Mouse (Mus musculus): ENCODE data around the gene Cdhr5. TPM values are rescaled to one million over a fixed set of nuclear protein-coding genes. Genes with fewer than 3 reads are reported as not detected.

Gene Cdhr5
- polyA plus RNA-seq, 1 experiment = 1,345 TPM

DNA sequence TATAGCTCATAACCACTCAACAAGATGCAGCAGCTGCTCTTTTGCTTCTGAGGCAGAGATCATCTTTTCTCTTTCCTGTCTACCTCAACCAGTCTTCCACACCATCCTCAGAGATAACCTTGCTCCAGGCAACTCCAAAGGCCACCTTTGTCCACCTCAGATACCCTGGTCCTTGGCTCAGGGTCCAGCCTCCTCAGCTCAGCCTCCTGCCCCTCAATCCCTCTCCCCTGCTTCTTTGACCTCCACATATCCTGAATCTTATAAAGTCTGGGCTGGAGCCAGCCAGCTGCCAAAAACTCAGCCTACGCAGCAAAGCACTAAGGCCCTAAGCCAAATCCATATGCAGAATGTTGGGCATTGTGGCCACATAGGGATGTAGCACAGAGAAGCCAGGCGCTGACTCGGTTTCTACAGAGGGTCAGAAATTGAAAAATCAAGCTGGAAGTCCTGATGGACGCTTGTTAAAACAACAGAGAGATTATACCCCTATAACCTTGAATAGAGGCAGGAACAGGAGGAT lies 53.8 kb downstream of the Cdhr5 start:
- WGBS = 91% methylated on average over 4 of the region's 4 CpGs
- Histone ChIP-seq H3K27me3 (ENCODE audit: control insufficient read depth, insufficient read depth, low read length) (no peaks in the 10 kb centered on the region), H3K4me3 (ENCODE audit: low read depth, low read length) (no peak overlapping the region), H3K36me3 (ENCODE audit: control insufficient read depth, insufficient read depth, low read length) (peaks cover 17% of the 10 kb centered on the region), H3K4me1 (ENCODE audit: control insufficient read depth, insufficient read depth, insufficient read length, low read length) (peaks cover 26% of the 10 kb centered on the region), H3K27ac (ENCODE audit: insufficient read depth, low read depth, low read length) (no peak overlapping the region)
- TF ChIP-seq CTCF (IDR thresholded peaks at IDR 0.05; ENCODE audit: extremely low read depth, insufficient read length, insufficient replicate concordance, low read depth, low read length) (no peak), POLR2A (IDR thresholded peaks at IDR 0.05; ENCODE audit: low read depth, low read length) (no peak)

DNA sequence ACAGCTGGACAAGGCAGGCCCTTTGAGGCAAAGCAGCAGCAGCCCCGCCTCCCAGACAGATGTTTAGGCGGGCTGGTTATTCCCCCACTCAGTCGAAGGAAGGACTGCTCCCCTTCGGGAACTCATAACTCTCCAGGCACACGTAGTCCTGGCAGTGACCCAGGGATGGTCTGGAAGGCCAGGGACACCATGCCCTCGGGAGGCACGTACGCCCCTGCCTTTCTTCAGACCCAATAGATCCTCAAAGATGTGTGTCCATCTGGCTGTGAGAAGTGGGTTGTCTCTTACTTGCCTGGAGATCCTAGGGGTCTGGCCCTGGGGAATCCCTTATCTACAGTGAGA lies 54.5 kb downstream of the Cdhr5 start:
- peaks cover 21% of the 10 kb centered on the region for H3K36me3 ChIP-seq (ENCODE audit: control insufficient read depth, insufficient read depth, low read length)
- TF ChIP-seq CTCF (IDR thresholded peaks at IDR 0.05; ENCODE audit: extremely low read depth, insufficient read length, insufficient replicate concordance, low read depth, low read length) = no peak
- H3K4me1 ChIP-seq (ENCODE audit: control insufficient read depth, insufficient read depth, insufficient read length, low read length) = peaks cover 33% of the 10 kb centered on the region
- H3K4me3 ChIP-seq (ENCODE audit: low read depth, low read length) = peak overlapping the region; percentile 35
- no peaks in the 10 kb centered on the region for H3K27me3 ChIP-seq (ENCODE audit: control insufficient read depth, insufficient read depth, low read length)
- H3K27ac ChIP-seq (ENCODE audit: insufficient read depth, low read depth, low read length) = peak overlapping the region; percentile 7
- under 1% methylated on average over 8 of the region's 8 CpGs for WGBS

DNA sequence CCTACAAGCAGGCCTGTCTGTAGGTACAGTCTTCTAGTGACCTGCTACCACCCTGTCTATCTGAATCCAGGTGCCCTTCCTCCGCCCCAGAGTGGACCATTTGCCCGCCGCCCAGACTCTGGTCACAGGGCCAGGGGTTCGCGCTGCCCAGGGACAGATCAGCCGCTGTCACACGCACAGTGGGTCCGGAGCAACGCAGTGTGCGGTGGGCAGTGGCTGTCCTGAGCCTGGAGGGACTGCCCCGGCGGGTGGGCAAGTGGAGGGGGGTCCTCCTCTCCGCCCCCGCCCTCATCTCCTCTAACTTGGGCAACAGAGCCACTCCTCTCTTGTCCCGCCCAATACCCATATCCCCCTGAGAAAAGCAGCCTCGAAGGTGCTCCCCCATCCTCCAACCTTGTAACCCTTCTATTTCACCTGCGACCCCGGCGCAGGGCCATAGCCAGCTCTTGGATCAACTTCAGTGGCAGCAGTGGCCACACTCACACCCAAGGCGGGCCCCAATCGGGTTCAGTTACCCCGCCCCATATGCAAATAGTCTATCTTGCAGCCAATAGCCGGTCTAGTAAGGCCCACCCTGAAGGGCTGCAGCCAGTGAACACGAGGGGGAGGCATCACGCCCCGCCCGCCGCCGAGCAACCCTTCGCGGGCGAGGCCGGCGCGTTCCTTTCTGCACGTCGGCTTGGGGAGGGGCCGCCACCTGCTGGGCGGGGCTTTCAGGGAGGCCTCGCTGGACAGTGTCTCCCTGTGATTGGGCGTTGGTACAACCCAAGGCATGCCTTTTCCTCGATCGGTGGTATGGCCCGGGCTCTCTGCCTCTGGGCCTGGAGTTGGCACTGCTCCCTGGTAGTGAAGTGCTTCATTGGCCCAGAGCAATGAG lies 55.1 kb downstream of the Cdhr5 start:
- H3K4me1 ChIP-seq (ENCODE audit: control insufficient read depth, insufficient read depth, insufficient read length, low read length) = peaks cover 36% of the 10 kb centered on the region
- TF ChIP-seq POLR2A (IDR thresholded peaks at IDR 0.05; ENCODE audit: low read depth, low read length) (no peak), CTCF (IDR thresholded peaks at IDR 0.05; ENCODE audit: extremely low read depth, insufficient read length, insufficient replicate concordance, low read depth, low read length) (no peak)
- H3K27ac ChIP-seq (ENCODE audit: insufficient read depth, low read depth, low read length) = peak overlapping the region; percentile 7
- peaks cover 21% of the 10 kb centered on the region for H3K36me3 ChIP-seq (ENCODE audit: control insufficient read depth, insufficient read depth, low read length)
- 12% methylated on average over 44 of the region's 44 CpGs for WGBS
- H3K27me3 ChIP-seq (ENCODE audit: control insufficient read depth, insufficient read depth, low read length) = no peaks in the 10 kb centered on the region
- peak overlapping the region; percentile 46 for H3K4me3 ChIP-seq (ENCODE audit: low read depth, low read length)

DNA sequence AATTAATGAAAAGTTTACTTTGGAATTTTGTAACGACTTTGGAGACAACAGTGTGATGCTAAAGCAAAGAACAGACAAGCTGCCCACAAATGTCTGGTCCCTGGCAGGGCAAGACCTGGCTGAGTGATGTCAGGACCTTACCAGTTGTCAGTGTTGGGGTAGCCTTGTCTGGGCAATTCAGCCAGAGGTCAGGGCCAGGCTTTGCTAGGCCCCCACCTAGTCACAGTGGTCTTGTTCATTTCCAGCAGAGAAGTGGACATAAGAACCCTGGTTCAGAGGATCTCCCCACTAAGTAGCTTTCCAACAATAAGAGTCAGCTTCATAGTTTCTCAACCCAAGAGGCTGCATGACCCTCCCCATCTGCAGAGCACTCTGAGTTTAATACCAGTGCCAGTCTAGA lies 56.2 kb downstream of the Cdhr5 start:
- Histone ChIP-seq H3K4me3 (ENCODE audit: low read depth, low read length) (no peak overlapping the region), H3K27ac (ENCODE audit: insufficient read depth, low read depth, low read length) (no peak overlapping the region), H3K27me3 (ENCODE audit: control insufficient read depth, insufficient read depth, low read length) (no peaks in the 10 kb centered on the region), H3K4me1 (ENCODE audit: control insufficient read depth, insufficient read depth, insufficient read length, low read length) (peaks cover 36% of the 10 kb centered on the region), H3K36me3 (ENCODE audit: control insufficient read depth, insufficient read depth, low read length) (peaks cover 21% of the 10 kb centered on the region)
- no peak for TF ChIP-seq POLR2A (IDR thresholded peaks at IDR 0.05; ENCODE audit: low read depth, low read length)
- no peak for TF ChIP-seq CTCF (IDR thresholded peaks at IDR 0.05; ENCODE audit: extremely low read depth, insufficient read length, insufficient replicate concordance, low read depth, low read length)
- WGBS = 59% methylated on average over 1 of the region's 1 CpGs

DNA sequence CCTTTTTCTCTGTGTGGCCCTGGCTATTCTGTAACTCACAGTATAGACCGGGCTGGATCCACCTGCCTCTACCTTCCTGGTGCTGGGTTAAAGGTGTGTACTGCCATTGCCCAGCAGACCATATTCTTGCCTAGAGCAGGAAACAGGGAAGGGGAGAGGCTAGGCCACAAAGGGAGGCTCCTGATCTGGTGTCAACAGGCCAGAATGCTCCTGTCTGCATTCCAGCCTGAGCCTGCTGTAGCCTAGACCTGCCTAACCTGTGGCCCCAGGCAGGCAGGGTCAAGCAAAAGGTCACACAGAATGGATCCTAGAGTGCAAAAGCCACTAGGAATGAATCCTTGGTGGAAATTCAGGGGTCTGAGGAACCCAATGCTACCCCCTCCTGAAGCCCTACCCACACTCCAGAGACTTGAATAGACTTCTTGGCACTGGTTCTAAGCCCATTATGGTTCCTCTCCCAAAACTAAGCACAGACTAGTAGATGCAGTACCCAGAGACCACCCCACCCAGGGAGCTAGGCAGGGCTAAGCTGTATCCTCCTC lies 57.0 kb downstream of the Cdhr5 start:
- Histone ChIP-seq H3K4me3 (ENCODE audit: low read depth, low read length) (no peak overlapping the region), H3K27me3 (ENCODE audit: control insufficient read depth, insufficient read depth, low read length) (no peaks in the 10 kb centered on the region), H3K27ac (ENCODE audit: insufficient read depth, low read depth, low read length) (no peak overlapping the region), H3K4me1 (ENCODE audit: control insufficient read depth, insufficient read depth, insufficient read length, low read length) (peaks cover 42% of the 10 kb centered on the region), H3K36me3 (ENCODE audit: control insufficient read depth, insufficient read depth, low read length) (peaks cover 21% of the 10 kb centered on the region)
- TF ChIP-seq POLR2A (IDR thresholded peaks at IDR 0.05; ENCODE audit: low read depth, low read length) = no peak
- WGBS = 43% methylated on average over 1 of the region's 1 CpGs

Other genes starting within 250 kb of the Cdhr5 start
- not detected in 2 replicates for gene Gm17387, start 247.7 kb downstream of the Cdhr5 start, polyA plus RNA-seq (2012; rRNA removed)
- gene B4galnt4, start 215.7 kb downstream of the Cdhr5 start, polyA plus RNA-seq (2012; rRNA removed) = 5.4 and 15.8 TPM in 2 replicates
- 87.5 and 236 TPM in 2 replicates for gene Pkp3, start 198.6 kb downstream of the Cdhr5 start, polyA plus RNA-seq (2012; rRNA removed)
- 19.8 and 38.3 TPM in 2 replicates for gene Sigirr, start 176.2 kb downstream of the Cdhr5 start, polyA plus RNA-seq (2012; rRNA removed)
- 38.2 and 74.3 TPM in 2 replicates for gene Ano9, start 159.0 kb downstream of the Cdhr5 start, polyA plus RNA-seq (2012; rRNA removed)
- gene Ptdss2, start 154.4 kb downstream of the Cdhr5 start, polyA plus RNA-seq (2012; rRNA removed) = 17.5 and 26.3 TPM in 2 replicates
- gene Rnh1, start 103.9 kb downstream of the Cdhr5 start, polyA plus RNA-seq (2012; rRNA removed) = 113 and 162 TPM in 2 replicates
- 49.1 and 67.1 TPM in 2 replicates for gene Hras, start 82.8 kb downstream of the Cdhr5 start, polyA plus RNA-seq (2012; rRNA removed)
- gene Lrrc56, start 82.6 kb downstream of the Cdhr5 start, polyA plus RNA-seq (2012; rRNA removed) = 4.0 and 7.4 TPM in 2 replicates
- gene Lmntd2, start 62.7 kb downstream of the Cdhr5 start, polyA plus RNA-seq (2012; rRNA removed) = 4.9 and 8.1 TPM in 2 replicates
- gene Rassf7, start 60.9 kb downstream of the Cdhr5 start, polyA plus RNA-seq (2012; rRNA removed) = 115 and 258 TPM in 2 replicates
- gene Phrf1, start 48.0 kb downstream of the Cdhr5 start, polyA plus RNA-seq (2012; rRNA removed) = 21.3 and 34.2 TPM in 2 replicates
- 91.6 and 484 TPM in 2 replicates for gene Irf7, start 10.3 kb downstream of the Cdhr5 start, polyA plus RNA-seq (2012; rRNA removed)
- 337 and 777 TPM in 2 replicates for gene Sct, start 2.3 kb upstream of the Cdhr5 start, polyA plus RNA-seq (2012; rRNA removed)
- gene Drd4, start 15.2 kb upstream of the Cdhr5 start, polyA plus RNA-seq (2012; rRNA removed) = 0.04 and 0.30 TPM in 2 replicates
- gene Deaf1, start 50.9 kb upstream of the Cdhr5 start, polyA plus RNA-seq (2012; rRNA removed) = 14.7 and 26.0 TPM in 2 replicates
- gene Tmem80, start 51.0 kb upstream of the Cdhr5 start, polyA plus RNA-seq (2012; rRNA removed) = 11.1 and 23.7 TPM in 2 replicates
- gene Eps8l2, start 62.1 kb upstream of the Cdhr5 start, polyA plus RNA-seq (2012; rRNA removed) = 279 and 528 TPM in 2 replicates
- gene Taldo1, start 115.4 kb upstream of the Cdhr5 start, polyA plus RNA-seq (2012; rRNA removed) = 191 and 473 TPM in 2 replicates
- gene Gatd1, start 137.3 kb upstream of the Cdhr5 start, polyA plus RNA-seq (2012; rRNA removed) = 23.8 and 48.4 TPM in 2 replicates
- gene Cend1, start 152.7 kb upstream of the Cdhr5 start, polyA plus RNA-seq (2012; rRNA removed) = 0.84 and 1.0 TPM in 2 replicates
- gene Slc25a22, start 161.1 kb upstream of the Cdhr5 start, polyA plus RNA-seq (2012; rRNA removed) = 104 and 488 TPM in 2 replicates
- 5.8 and 13.9 TPM in 2 replicates for gene Pidd1, start 167.2 kb upstream of the Cdhr5 start, polyA plus RNA-seq (2012; rRNA removed)
- 287 and 441 TPM in 2 replicates for gene Rplp2, start 170.6 kb upstream of the Cdhr5 start, polyA plus RNA-seq (2012; rRNA removed)
- gene Pnpla2, start 178.4 kb upstream of the Cdhr5 start, polyA plus RNA-seq (2012; rRNA removed) = 86.0 and 319 TPM in 2 replicates
- 32.6 and 57.1 TPM in 2 replicates for gene Cracr2b, start 184.3 kb upstream of the Cdhr5 start, polyA plus RNA-seq (2012; rRNA removed)
- 209 and 414 TPM in 2 replicates for gene Cd151, start 190.6 kb upstream of the Cdhr5 start, polyA plus RNA-seq (2012; rRNA removed)
- 29.9 and 30.2 TPM in 2 replicates for gene Polr2l, start 198.3 kb upstream of the Cdhr5 start, polyA plus RNA-seq (2012; rRNA removed)
- gene Tspan4, start 198.5 kb upstream of the Cdhr5 start, polyA plus RNA-seq (2012; rRNA removed) = 15.7 and 16.1 TPM in 2 replicates

Measured in small intestine, adult 2 months (tissue).